Mouse (Mus musculus) heart, postnatal 36 days (tissue): Measurements from ENCODE around the gene Gdf15. TPM values are rescaled to one million over a fixed set of nuclear protein-coding genes. Genes with fewer than 3 reads are reported as not detected.
"Not testable (repeated sequence)": the region's sequence is repeated elsewhere in the genome, so short reads cannot be mapped to it uniquely, and the experiment has no call there.

ENCODE experiments used
- DNase-seq, 2 experiments: peaks; one replicate each; pipeline ENCODE4 v3.0.0; 2021 to 2022
- intact Hi-C: fragments of 180-260 bp; cut with DNase I; formaldehyde crosslinking; loops from one replicate; pipeline ENCODE4 v1.15.1; 2025
- total RNA-seq, 2 experiments: library from RNA; stranded (reverse); gene quantifications; 2 replicates each; pipeline ENCODE4 v1.2.3; 2021

The Gdf15 gene
- total RNA-seq, 2 experiments from 2014 or later: 0.22 to 1.6 TPM

DNA sequence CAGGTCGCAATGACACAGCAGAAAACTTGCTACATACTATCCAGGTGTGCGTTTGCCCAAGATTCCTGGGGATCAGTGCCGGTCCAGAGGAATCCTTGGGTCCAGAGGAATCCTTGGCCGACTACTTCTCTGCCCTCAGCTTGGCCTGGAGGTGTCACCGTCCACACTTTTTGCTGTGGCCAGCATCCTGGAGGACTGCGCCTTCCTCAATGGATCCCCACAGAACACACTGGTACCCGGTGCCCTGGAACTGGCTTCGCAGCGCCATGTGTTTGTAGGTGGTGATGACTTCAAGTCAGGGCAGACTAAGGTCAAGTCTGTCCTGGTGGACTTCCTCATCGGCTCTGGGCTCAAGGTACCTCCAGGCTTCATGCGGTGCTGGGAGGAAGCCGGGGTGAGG, 36.4 kb downstream of the Gdf15 start:
- DNase-seq: no peak

GRCm38 (mm10) chr8:70594621-70595564, 37.4 kb downstream of the Gdf15 start:
- intact Hi-C loops: no loop called here
- no peak for DNase-seq

More for the DNA sequence above, 36.4 kb downstream of the Gdf15 start:
- intact Hi-C loops: no loop called here

DNA sequence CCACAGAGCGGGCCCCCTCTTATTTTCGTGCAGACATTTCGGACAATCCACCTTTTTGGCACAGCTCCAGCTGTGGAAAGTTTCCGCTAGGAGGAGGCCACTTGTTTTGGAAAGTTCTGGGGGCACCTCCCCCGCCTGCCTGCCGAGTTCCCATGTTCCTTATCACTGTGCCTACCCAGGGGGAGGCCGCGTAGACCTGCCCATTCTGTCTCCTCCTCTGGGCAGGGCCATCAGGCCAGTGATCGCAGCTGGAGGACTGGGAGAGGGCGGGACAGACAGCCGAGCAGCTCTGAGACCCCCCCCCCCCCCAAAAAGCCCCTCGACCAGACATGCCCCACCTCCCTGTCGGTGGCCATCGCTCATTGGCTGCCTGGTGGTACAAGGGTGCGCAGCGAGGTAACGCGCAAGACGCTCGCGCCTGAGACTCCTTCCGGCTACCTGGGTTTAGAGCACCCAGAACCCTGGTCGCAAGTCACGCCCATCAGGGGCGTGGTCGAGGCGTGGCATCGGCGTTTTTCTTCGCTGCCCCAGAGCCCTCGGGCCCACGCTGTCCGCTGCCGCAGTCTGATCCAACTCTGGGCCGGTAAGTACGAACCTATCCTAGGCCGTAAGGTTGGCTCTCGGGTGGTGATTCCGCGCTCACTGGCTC, 38.2 kb downstream of the Gdf15 start, which contains the start of gene Isyna1:
Gene Isyna1 (plus strand): TSS at position 413 of the 649 bp plus-strand sequence.
- DNase-seq: peak; percentile 79 to 83
- intact Hi-C loops: no loop called here

GRCm38 (mm10) chr8:70593173-70593572, 39.1 kb downstream of the Gdf15 start:
- intact Hi-C loops: no loop called here
- DNase-seq: no peak

GRCm38 (mm10) chr8:70591569-70591968, 40.7 kb downstream of the Gdf15 start:
- intact Hi-C loops: no loop called here
- DNase-seq: no peak

DNA sequence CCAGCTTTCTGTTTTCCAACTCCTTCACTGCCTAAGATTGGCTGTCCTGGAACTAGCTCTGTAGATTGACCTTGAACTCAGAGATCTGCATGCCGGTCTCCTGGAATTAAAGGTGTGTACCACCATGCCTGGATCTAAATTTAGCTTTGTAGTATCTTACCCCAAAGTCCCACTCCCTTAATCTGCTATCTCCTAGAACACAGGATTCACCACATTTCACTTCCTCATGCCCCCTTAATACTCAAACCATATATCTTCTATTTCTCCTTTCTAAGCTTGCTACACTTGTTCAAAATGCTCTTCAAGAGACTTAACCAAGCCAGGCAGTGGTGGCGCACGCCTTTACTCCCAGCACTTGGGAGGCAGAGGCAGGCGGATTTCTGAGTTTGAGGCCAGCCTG, 44.3 kb downstream of the Gdf15 start:
- intact Hi-C loops: loop anchor here (2.0 to 10.0 kb wide), 4 partner anchors 19 to 203 kb away; partner anchors contain the start of gene Rex1bd
- not testable (repeated sequence) for DNase-seq

DNA sequence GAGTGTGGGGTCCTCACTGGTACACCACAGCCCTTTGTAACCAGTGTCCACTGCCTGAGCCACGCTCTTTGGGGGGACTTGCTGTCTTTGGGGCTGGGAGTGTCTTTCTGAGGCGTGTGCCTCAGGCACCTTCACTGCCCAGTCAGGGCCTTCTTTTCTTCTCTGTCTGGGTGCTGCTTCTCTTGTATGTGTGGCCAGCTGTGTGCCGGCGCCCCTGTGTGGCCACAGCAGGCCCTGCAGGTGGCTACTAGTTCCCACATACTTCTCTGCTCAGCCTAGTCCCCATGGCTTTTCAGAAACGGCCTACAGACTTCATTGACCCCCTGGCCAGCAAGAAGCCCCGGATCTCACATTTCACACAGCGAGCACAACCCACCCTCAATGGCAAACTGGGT, 47.0 kb downstream of the Gdf15 start:
- DNase-seq: peak; percentile 71
- intact Hi-C loops: loop anchor here (1.0 to 10.0 kb wide), 4 partner anchors 25 to 200 kb away; partner anchors contain the start of gene Rex1bd

DNA sequence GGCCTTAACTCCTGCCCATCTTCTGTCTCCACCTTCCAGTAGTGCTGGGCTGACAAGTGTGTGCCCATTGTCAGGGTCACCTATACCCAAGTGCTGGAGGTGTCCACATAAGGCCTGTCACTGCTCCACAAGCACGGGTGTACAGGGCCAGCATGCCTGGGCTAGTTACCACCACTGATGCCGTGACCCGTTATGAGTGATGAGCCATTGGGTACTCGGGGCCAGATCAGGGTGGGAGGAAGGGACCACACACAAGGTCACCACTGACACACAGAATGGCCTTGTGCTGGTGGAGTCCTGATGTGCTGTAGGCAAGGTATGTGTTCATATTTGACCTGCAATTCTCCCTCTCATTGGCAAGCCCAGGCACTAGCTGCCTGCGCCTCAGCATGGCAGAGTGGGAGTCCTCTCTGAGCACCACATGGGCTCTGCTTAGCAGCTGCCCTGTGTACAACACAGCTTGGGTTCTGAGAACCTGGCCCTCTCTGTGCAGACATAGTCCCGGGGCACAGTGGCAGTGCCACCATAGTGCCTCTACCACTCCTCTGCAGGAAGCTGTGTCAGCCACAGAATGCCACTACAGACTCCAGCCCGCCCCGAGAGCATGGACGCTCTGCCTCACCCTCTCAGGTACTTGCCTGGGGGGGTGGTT, 47.5 kb downstream of the Gdf15 start:
- intact Hi-C loops: loop anchor here (1.0 to 10.0 kb wide), 4 partner anchors 24 to 200 kb away; partner anchors contain the start of gene Rex1bd
- DNase-seq: no peak

GRCm38 (mm10) chr8:70583476-70584387, 48.5 kb downstream of the Gdf15 start:
- intact Hi-C loops: loop anchor here (10.0 kb wide), 1 partner anchor 199 kb away; no protein-coding TSS in a partner anchor
- peak; percentile 59 to 63 for DNase-seq

Other genes starting within 250 kb of the Gdf15 start
- 1 to 10 TPM; 8.2 to 9.8 TPM for gene Crtc1, start 192.9 kb downstream of the Gdf15 start, total RNA-seq
- 1 to 10 TPM; 8.1 to 9.4 TPM for gene Klhl26, start 155.5 kb downstream of the Gdf15 start, total RNA-seq
- gene Tmem59l, start 145.1 kb downstream of the Gdf15 start, total RNA-seq: not detected
- under 1 TPM; 0.39 to 0.62 TPM for gene Crlf1, start 139.3 kb downstream of the Gdf15 start, total RNA-seq
- 100 to 1,000 TPM; 109 to 113 TPM for gene Rex1bd, start 125.7 kb downstream of the Gdf15 start, total RNA-seq
- gene Uba52, start 121.7 kb downstream of the Gdf15 start, total RNA-seq: 1,000 to 10,000 TPM; 1,469 to 1,509 TPM
- gene Fkbp8, start 104.7 kb downstream of the Gdf15 start, total RNA-seq: 100 to 1,000 TPM; 133 to 138 TPM
- gene Kxd1, start 104.5 kb downstream of the Gdf15 start, total RNA-seq: 10 to 100 TPM; 88.4 to 91.4 TPM
- 10 to 100 TPM; 12.0 to 12.1 TPM for gene Ell, start 93.0 kb downstream of the Gdf15 start, total RNA-seq
- gene Isyna1, start 38.1 kb downstream of the Gdf15 start, total RNA-seq: 10 to 100 TPM; 22.2 to 25.8 TPM
- 10 to 100 TPM; 28.9 to 35.0 TPM for gene Ssbp4, start 23.6 kb downstream of the Gdf15 start, total RNA-seq
- gene Lrrc25, start 16.3 kb downstream of the Gdf15 start, total RNA-seq: 1 to 10 TPM; 1.9 to 3.0 TPM
- 10 to 100 TPM; 39.6 to 44.9 TPM for gene Pgpep1, start 27.9 kb upstream of the Gdf15 start, total RNA-seq
- 10 to 100 TPM; 64.0 to 66.8 TPM for gene Lsm4, start 40.8 kb upstream of the Gdf15 start, total RNA-seq
- 100 to 1,000 TPM; 124 to 138 TPM for gene Jund, start 66.5 kb upstream of the Gdf15 start, total RNA-seq
- gene Iqcn, start 71.0 kb upstream of the Gdf15 start, total RNA-seq: under 1 TPM in 1 of 2 experiments, not detected in 1; 0.06 TPM
- gene Gm3336, start 86.1 kb upstream of the Gdf15 start, total RNA-seq: not detected
- gene Pde4c, start 91.3 kb upstream of the Gdf15 start, total RNA-seq: 1 to 10 TPM; 2.0 to 3.7 TPM
- gene Rab3a, start 122.2 kb upstream of the Gdf15 start, total RNA-seq: 10 to 100 TPM; 45.0 to 49.3 TPM
- 10 to 100 TPM; 28.0 to 30.8 TPM for gene Mpv17l2, start 128.5 kb upstream of the Gdf15 start, total RNA-seq
- 10 to 100 TPM; 23.6 to 24.5 TPM for gene Pik3r2, start 144.3 kb upstream of the Gdf15 start, total RNA-seq
- gene Mast3, start 172.6 kb upstream of the Gdf15 start, total RNA-seq: 1 to 10 TPM; 6.4 to 8.9 TPM
- not detected for gene Il12rb1, start 176.0 kb upstream of the Gdf15 start, total RNA-seq
- 10 to 100 TPM; 11.3 to 11.4 TPM for gene Arrdc2, start 207.3 kb upstream of the Gdf15 start, total RNA-seq
- gene Kcnn1, start 230.8 kb upstream of the Gdf15 start, total RNA-seq: 10 to 100 TPM; 10.4 to 13.6 TPM
- 10 to 100 TPM; 45.2 to 49.4 TPM for gene Ccdc124, start 241.5 kb upstream of the Gdf15 start, total RNA-seq